Mouse (Mus musculus) limb, embryonic 11.5 days (tissue): ENCODE data around the gene Rapgef1. TPM values are rescaled to one million over a fixed set of nuclear protein-coding genes. Genes with fewer than 3 reads are reported as not detected.

Experiments used
- ATAC-seq: fragments of 200-750 bp; cut with Nextera tagmentation; 2 replicates; pipeline ENCODE4 v1.8.0; 2017; ENCODE audit warnings: low read depth; ENCODE audit not compliant: insufficient number of reproducible peaks, low FRiP score, low TSS enrichment
- DNase-seq: peaks from one replicate; pipeline ENCODE4 v3.0.0-alpha.2; 2015; ENCODE audit warnings: low spot score
- H3K27ac ChIP-seq: fragments of 300-500 bp; sonication (generic); replicated peaks from 2 replicates; pipeline ENCODE4 v1.5.1; 2014; ENCODE audit warnings: low read depth, mild to moderate bottlenecking, low read length
- H3K27me3 ChIP-seq: fragments of 300-500 bp; sonication (generic); 2 replicates; pipeline ENCODE4 v1.6.1; 2014; ENCODE audit warnings: mild to moderate bottlenecking, low read length, mixed read lengths; ENCODE audit not compliant: control insufficient read depth, insufficient read depth
- H3K36me3 ChIP-seq: fragments of 300-500 bp; sonication (generic); 2 replicates; pipeline ENCODE4 v1.6.1; 2014; ENCODE audit warnings: mild to moderate bottlenecking, low read length, moderate library complexity, mixed read lengths; ENCODE audit not compliant: control insufficient read depth, insufficient read depth
- H3K4me1 ChIP-seq: fragments of 300-500 bp; sonication (generic); 2 replicates; pipeline ENCODE4 v1.6.1; 2014; ENCODE audit warnings: low read length, mixed read lengths; ENCODE audit not compliant: control insufficient read depth, insufficient read depth
- H3K4me2 ChIP-seq: fragments of 300-500 bp; sonication (generic); 2 replicates; pipeline ENCODE4 v1.6.1; 2014; ENCODE audit warnings: low read depth, mild to moderate bottlenecking, moderate library complexity; ENCODE audit not compliant: severe bottlenecking
- H3K4me3 ChIP-seq: fragments of 300-500 bp; sonication (generic); 2 replicates; pipeline ENCODE4 v1.5.1; 2014; ENCODE audit warnings: low read depth, low read length
- H3K9ac ChIP-seq: fragments of 300-500 bp; sonication (generic); 2 replicates; pipeline ENCODE4 v1.6.1; 2014; ENCODE audit warnings: mild to moderate bottlenecking, low read length
- H3K9me3 ChIP-seq: fragments of 300-500 bp; sonication (generic); 2 replicates; pipeline ENCODE4 v1.6.1; 2016; ENCODE audit warnings: low read length; ENCODE audit not compliant: control insufficient read depth
- WGBS: fragments of 180-500 bp; shearing (Covaris S2); extraction: QIAGEN DNeasy Blood & Tissue Kit; methylation state at CpG from one replicate; pipeline ENCODE4 v1.1.7; 2014; 5-methylcytosine and 5-hydroxymethylcytosine counted together
- polyA plus RNA-seq: library from polyadenylated mRNA; unstranded; fragments of >200 nt; fragmentation: Nextera tagmentation; extraction: Ambion mirVana; gene quantifications from 2 replicates; pipeline ENCODE4 v1.2.1, GENCODE M21; 2014

Gene Rapgef1
- polyA plus RNA-seq, 1 experiment from 2014 or later, result 17.1 TPM

DNA sequence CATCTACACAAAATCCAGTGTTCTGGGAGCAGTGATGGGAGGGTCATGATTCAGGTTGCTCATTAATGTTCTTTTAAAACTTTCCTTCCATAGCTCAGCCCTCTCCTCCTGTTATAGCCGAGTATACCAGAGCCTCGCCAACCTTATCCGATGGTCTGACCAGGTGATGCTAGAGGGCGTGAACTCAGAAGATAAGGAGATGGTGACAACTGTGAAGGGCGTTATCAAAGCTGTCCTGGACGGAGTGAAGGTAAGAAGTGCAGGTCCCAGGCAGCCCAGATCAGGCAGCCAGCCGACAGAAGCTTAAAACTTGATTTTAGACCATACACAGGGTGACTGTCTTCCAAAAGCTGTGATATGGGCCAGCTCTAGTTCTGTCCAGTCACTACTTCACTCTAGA, 69.5 kb downstream of the Rapgef1 start:
- no peaks in the 10 kb centered on the region for H3K4me1 ChIP-seq
- no peak overlapping the region for H3K9ac ChIP-seq
- H3K4me2 ChIP-seq, result no peak overlapping the region
- ATAC-seq (no peak), DNase-seq (no peak)
- H3K27ac ChIP-seq, result no peak overlapping the region
- 87% methylated on average over 7 of the region's 7 CpGs for WGBS
- H3K9me3 ChIP-seq, result no peaks in the 10 kb centered on the region
- H3K27me3 ChIP-seq, result no peaks in the 10 kb centered on the region
- no peak overlapping the region for H3K4me3 ChIP-seq
- H3K36me3 ChIP-seq, result peaks cover 19% of the 10 kb centered on the region; the same call in 1 of the 2 replicates

DNA sequence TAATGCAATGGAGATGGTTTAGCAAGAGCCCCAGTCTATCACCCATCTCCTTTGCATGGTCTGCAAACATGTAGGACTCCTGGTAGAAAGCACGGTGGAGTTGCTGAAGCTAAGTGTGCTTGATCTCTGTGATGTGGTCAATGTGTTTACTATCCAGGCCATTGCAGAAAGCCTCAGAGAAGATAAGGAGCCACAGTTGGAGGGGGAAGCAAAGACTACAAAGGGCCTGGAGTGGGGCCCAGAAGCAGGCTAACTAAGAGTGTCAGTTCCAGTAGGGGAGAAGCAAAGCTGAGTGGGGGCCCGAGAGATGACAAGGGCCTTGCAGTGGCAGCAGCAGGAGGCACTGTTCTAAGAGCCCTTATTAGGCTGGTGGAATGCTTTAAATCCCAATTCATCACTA, 70.0 kb downstream of the Rapgef1 start:
- H3K27ac ChIP-seq, result no peak overlapping the region
- ATAC-seq, result no peak
- no peaks in the 10 kb centered on the region for H3K27me3 ChIP-seq
- no peaks in the 10 kb centered on the region for H3K4me1 ChIP-seq
- H3K4me2 ChIP-seq, result no peak overlapping the region
- 41% methylated on average over 2 of the region's 2 CpGs for WGBS
- DNase-seq, result no peak
- H3K9me3 ChIP-seq, result no peaks in the 10 kb centered on the region
- peaks cover 19% of the 10 kb centered on the region; the same call in 1 of the 2 replicates for H3K36me3 ChIP-seq
- H3K4me3 ChIP-seq, result no peak overlapping the region
- H3K9ac ChIP-seq, result no peak overlapping the region

- Histone ChIP-seq H3K9me3 (no peaks in the 10 kb centered on the region), H3K4me1 (no peaks in the 10 kb centered on the region), H3K4me2 (no peak overlapping the region), H3K4me3 (no peak overlapping the region), H3K27me3 (no peaks in the 10 kb centered on the region), H3K9ac (no peak overlapping the region), H3K27ac (no peak overlapping the region), H3K36me3 (peaks cover 19% of the 10 kb centered on the region; the same call in 1 of the 2 replicates)
- 83% methylated on average over 5 of the region's 5 CpGs for WGBS
- ATAC-seq (no peak), DNase-seq (no peak)
These were observed 71.5 kb downstream of the Rapgef1 start for GRCm38 (mm10) chr2:29691068-29691467.

- DNase-seq (no peak), ATAC-seq (no peak)
- Histone ChIP-seq H3K27ac (no peak overlapping the region), H3K4me2 (no peak overlapping the region), H3K9me3 (no peaks in the 10 kb centered on the region), H3K4me1 (no peaks in the 10 kb centered on the region), H3K4me3 (no peak overlapping the region), H3K9ac (no peak overlapping the region), H3K27me3 (no peaks in the 10 kb centered on the region), H3K36me3 (peaks cover 19% of the 10 kb centered on the region; the same call in 1 of the 2 replicates)
- 83% methylated on average over 6 of the region's 6 CpGs for WGBS
These were observed 72.0 kb downstream of the Rapgef1 start for GRCm38 (mm10) chr2:29691507-29691906.

- H3K27ac ChIP-seq, result no peak overlapping the region
- H3K9me3 ChIP-seq, result no peaks in the 10 kb centered on the region
- WGBS, result 97% methylated on average over 2 of the region's 2 CpGs
- DNase-seq (no peak), ATAC-seq (no peak)
- H3K27me3 ChIP-seq, result no peaks in the 10 kb centered on the region
- H3K9ac ChIP-seq, result no peak overlapping the region
- no peaks in the 10 kb centered on the region for H3K4me1 ChIP-seq
- no peak overlapping the region for H3K4me3 ChIP-seq
- H3K4me2 ChIP-seq, result no peak overlapping the region
- peaks cover 19% of the 10 kb centered on the region; the same call in 1 of the 2 replicates for H3K36me3 ChIP-seq
These were observed 72.7 kb downstream of the Rapgef1 start for GRCm38 (mm10) chr2:29692192-29692591.

DNA sequence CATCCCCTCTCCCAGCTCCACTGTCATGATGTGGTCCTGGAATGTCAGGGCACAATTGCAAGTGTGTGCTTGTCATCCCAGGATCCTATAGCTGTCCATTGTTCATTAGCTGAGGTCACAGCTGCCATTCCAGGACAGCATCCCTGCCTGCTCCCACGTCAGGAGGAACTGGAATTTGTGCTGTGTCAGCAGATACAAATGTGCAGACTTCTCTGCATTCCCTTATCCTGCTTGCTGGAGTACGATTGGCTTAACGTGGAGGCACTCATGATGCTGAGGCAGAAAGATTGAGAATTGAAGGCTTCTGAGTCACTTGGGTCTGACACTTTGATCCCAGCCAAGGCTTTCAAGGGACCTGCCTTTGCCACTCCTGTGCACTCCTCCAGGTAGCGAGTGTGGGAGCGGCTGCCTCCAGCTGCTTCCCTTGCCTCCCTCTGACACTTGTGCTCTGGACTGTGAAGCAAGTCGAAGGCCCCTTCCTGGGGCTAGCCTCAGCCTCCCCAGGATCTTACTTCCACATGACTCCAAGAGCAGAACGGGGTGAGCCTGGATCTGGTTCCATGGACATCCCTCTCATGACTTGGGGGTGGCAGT, 76.8 kb downstream of the Rapgef1 start:
- 82% methylated on average over 7 of the region's 7 CpGs for WGBS

DNA sequence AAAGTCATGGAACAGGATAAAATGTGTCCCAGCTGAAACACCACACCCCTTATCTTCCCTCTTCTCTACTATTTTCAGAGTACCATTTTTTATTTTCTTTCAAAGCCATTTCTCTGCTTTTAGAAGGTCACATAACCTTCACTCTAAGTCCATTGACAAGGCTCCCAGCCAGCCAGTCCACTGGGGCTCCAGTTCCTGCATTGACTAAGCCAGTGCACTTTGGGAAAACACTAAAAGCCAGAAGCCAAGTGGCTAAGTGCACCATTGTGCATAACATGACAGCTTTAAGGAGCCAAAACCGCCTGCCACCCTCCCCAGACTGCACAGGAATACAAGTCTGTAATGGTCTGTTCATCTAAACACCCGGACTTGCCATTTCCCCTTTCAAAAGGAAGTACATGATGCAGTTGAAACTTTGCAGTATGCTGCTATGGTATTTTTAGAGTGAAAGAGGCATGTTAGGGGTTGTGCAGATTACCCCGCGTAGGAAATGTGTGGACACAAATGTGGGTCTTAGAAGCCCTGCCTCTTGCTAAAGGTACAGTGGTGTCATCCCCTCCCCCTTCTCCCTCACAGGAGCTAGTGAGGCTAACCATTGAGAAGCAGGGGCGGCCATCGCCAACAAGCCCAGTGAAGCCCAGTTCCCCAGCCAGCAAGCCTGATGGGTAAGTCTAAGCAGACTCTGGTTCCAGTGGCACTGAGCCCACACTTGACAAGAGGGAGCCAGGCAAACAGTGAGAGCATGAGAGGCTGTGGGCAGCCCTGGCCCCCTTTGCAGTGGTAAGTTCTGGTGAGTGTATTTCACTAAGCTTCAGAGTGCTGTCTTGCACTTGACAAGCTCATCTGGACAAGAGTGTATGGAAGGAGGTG, 79.1 kb downstream of the Rapgef1 start:
- Histone ChIP-seq H3K4me2 (no peak overlapping the region), H3K27ac (no peak overlapping the region), H3K36me3 (peaks cover 16% of the 10 kb centered on the region), H3K4me3 (no peak overlapping the region), H3K9me3 (no peaks in the 10 kb centered on the region), H3K27me3 (no peaks in the 10 kb centered on the region), H3K9ac (no peak overlapping the region), H3K4me1 (no peaks in the 10 kb centered on the region)
- ATAC-seq, result no peak
- 94% methylated on average over 6 of the region's 6 CpGs for WGBS
- DNase-seq, result no peak

More for the DNA sequence above, 76.8 kb downstream of the Rapgef1 start:
- H3K27ac ChIP-seq, result no peak overlapping the region
- H3K4me3 ChIP-seq, result no peak overlapping the region
- H3K36me3 ChIP-seq, result peaks cover 13% of the 10 kb centered on the region
- no peaks in the 10 kb centered on the region for H3K27me3 ChIP-seq
- no peaks in the 10 kb centered on the region for H3K4me1 ChIP-seq
- no peak overlapping the region for H3K4me2 ChIP-seq
- ATAC-seq (no peak), DNase-seq (no peak)
- H3K9ac ChIP-seq, result no peak overlapping the region
- no peaks in the 10 kb centered on the region for H3K9me3 ChIP-seq

DNA sequence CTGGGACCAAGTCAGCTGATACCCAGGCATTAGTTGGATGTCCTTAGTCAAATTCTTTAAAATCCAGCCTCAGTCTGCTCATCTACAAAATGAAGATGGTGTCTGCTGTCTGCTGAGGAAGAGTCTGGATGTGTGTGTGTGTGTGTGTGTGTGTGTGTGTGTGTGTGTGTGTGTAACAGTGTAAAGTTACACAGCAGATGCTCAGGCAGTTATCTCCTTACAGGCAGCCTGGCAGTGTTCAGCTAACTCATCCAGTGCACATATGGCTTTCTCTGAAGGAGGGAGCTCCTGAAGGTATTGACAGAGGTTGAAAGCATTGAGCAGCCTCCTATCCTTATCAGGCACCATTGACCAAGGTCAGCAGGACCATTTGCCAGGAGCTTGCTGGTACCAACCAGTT, 81.4 kb downstream of the Rapgef1 start:
- H3K9ac ChIP-seq, result no peak overlapping the region
- H3K4me3 ChIP-seq, result no peak overlapping the region
- H3K4me2 ChIP-seq, result no peak overlapping the region
- DNase-seq (no peak), ATAC-seq (no peak)
- no peaks in the 10 kb centered on the region for H3K9me3 ChIP-seq
- H3K36me3 ChIP-seq, result peaks cover 18% of the 10 kb centered on the region
- H3K27ac ChIP-seq, result no peak overlapping the region
- no peaks in the 10 kb centered on the region for H3K27me3 ChIP-seq
- H3K4me1 ChIP-seq, result no peaks in the 10 kb centered on the region
